Mouse (Mus musculus) midbrain, embryonic 16.5 days (tissue): ENCODE results near the gene Sppl2b. TPM values are rescaled to one million over a fixed set of nuclear protein-coding genes. Genes with fewer than 3 reads are reported as not detected.

ENCODE experiments used
- ATAC-seq: fragments of 200-750 bp; cut with Nextera tagmentation; 2 replicates; pipeline ENCODE4 v1.8.0; 2017; ENCODE audit warnings: moderate TSS enrichment
- H3K27ac ChIP-seq: fragments of 300-500 bp; sonication (generic); 2 replicates; pipeline ENCODE4 v1.5.1; 2014; ENCODE audit warnings: mild to moderate bottlenecking, low read length, mixed read lengths
- H3K27me3 ChIP-seq: fragments of 300-500 bp; sonication (generic); 2 replicates; pipeline ENCODE4 v1.6.1; 2014; ENCODE audit warnings: low read depth, low read length, mixed read lengths; ENCODE audit not compliant: control insufficient read depth, insufficient read depth
- H3K36me3 ChIP-seq: fragments of 300-500 bp; sonication (generic); 2 replicates; pipeline ENCODE4 v1.6.1; 2014; ENCODE audit warnings: mild to moderate bottlenecking, low read length, moderate library complexity, mixed read lengths; ENCODE audit not compliant: control insufficient read depth, insufficient read depth
- H3K4me1 ChIP-seq: fragments of 300-500 bp; sonication (generic); 2 replicates; pipeline ENCODE4 v1.6.1; 2014; ENCODE audit warnings: mild to moderate bottlenecking, low read length, mixed read lengths; ENCODE audit not compliant: control insufficient read depth, insufficient read depth
- H3K4me2 ChIP-seq: fragments of 300-500 bp; sonication (generic); 2 replicates; pipeline ENCODE4 v1.6.1; 2014; ENCODE audit warnings: mild to moderate bottlenecking, low read length, mixed read lengths
- H3K4me3 ChIP-seq: fragments of 300-500 bp; sonication (generic); 2 replicates; pipeline ENCODE4 v1.5.1; 2014; ENCODE audit warnings: low read depth, mild to moderate bottlenecking, low read length, moderate library complexity, mixed read lengths
- H3K9ac ChIP-seq: fragments of 300-500 bp; sonication (generic); 2 replicates; pipeline ENCODE4 v1.6.1; 2014; ENCODE audit warnings: low read depth, low read length, mixed read lengths
- H3K9me3 ChIP-seq: fragments of 300-500 bp; sonication (generic); replicated peaks from 2 replicates; pipeline ENCODE4 v1.6.1; 2014; ENCODE audit warnings: mild to moderate bottlenecking, low read length, mixed read lengths; ENCODE audit not compliant: control insufficient read depth, poor library complexity, severe bottlenecking
- WGBS: fragments of 180-500 bp; shearing (Covaris S2); extraction: QIAGEN DNeasy Blood & Tissue Kit; methylation state at CpG from one replicate; pipeline ENCODE4 v1.1.7; 2014; 5-methylcytosine and 5-hydroxymethylcytosine counted together
- polyA plus RNA-seq: library from polyadenylated mRNA; unstranded; fragments of >200 nt; fragmentation: Nextera tagmentation; extraction: Ambion mirVana; gene quantifications from 2 replicates; pipeline ENCODE4 v1.2.1, GENCODE M21; 2015

The Sppl2b gene
- polyA plus RNA-seq, 1 experiment from 2014 or later = 84.1 TPM

- H3K4me2 ChIP-seq = no peak overlapping the region
- no peak overlapping the region for H3K4me3 ChIP-seq
- H3K36me3 ChIP-seq = no peaks in the 10 kb centered on the region
- no peak overlapping the region for H3K9ac ChIP-seq
- ATAC-seq = no peak
- H3K9me3 ChIP-seq = no peaks in the 10 kb centered on the region
- no peaks in the 10 kb centered on the region; the same call in 1 of the 2 replicates for H3K27me3 ChIP-seq
- no peaks in the 10 kb centered on the region for H3K4me1 ChIP-seq
- H3K27ac ChIP-seq = no peak overlapping the region
- WGBS = 81% methylated on average over 9 of the region's 9 CpGs
These were observed 19.0 kb downstream of the Sppl2b start for GRCm38 (mm10) chr10:80874035-80874434.

- Histone ChIP-seq H3K36me3 (no peaks in the 10 kb centered on the region), H3K4me3 (no peak overlapping the region), H3K27me3 (no peaks in the 10 kb centered on the region; the same call in 1 of the 2 replicates), H3K9me3 (no peaks in the 10 kb centered on the region), H3K9ac (no peak overlapping the region), H3K27ac (no peak overlapping the region), H3K4me1 (no peaks in the 10 kb centered on the region), H3K4me2 (no peak overlapping the region)
- 28% methylated on average over 5 of the region's 5 CpGs for WGBS
- no peak for ATAC-seq
These were observed 21.0 kb downstream of the Sppl2b start for GRCm38 (mm10) chr10:80876028-80876427.

GRCm38 (mm10) chr10:80876594-80876993 is 21.5 kb downstream of the Sppl2b start:
- ATAC-seq = no peak
- no peak overlapping the region for H3K4me3 ChIP-seq
- H3K9me3 ChIP-seq = no peaks in the 10 kb centered on the region
- 22% methylated on average over 3 of the region's 3 CpGs for WGBS
- no peaks in the 10 kb centered on the region; the same call in 1 of the 2 replicates for H3K27me3 ChIP-seq
- no peak overlapping the region for H3K9ac ChIP-seq
- no peak overlapping the region for H3K27ac ChIP-seq
- H3K4me1 ChIP-seq = no peaks in the 10 kb centered on the region
- H3K4me2 ChIP-seq = no peak overlapping the region
- no peaks in the 10 kb centered on the region for H3K36me3 ChIP-seq

- Histone ChIP-seq H3K9me3 (no peaks in the 10 kb centered on the region), H3K4me2 (no peak overlapping the region), H3K36me3 (no peaks in the 10 kb centered on the region), H3K27ac (no peak overlapping the region), H3K4me1 (no peaks in the 10 kb centered on the region), H3K27me3 (no peaks in the 10 kb centered on the region; the same call in 1 of the 2 replicates), H3K9ac (no peak overlapping the region), H3K4me3 (no peak overlapping the region)
- ATAC-seq = 0 out of 2 replicates have a peak, but pooled peaks have one; percentile 9
- 28% methylated on average over 5 of the region's 5 CpGs for WGBS
These were observed 25.1 kb downstream of the Sppl2b start for GRCm38 (mm10) chr10:80880131-80880641.

- Histone ChIP-seq H3K27me3 (no peaks in the 10 kb centered on the region; the same call in 1 of the 2 replicates), H3K4me1 (no peaks in the 10 kb centered on the region), H3K4me2 (no peak overlapping the region), H3K27ac (no peak overlapping the region), H3K4me3 (no peak overlapping the region), H3K9me3 (no peaks in the 10 kb centered on the region), H3K9ac (no peak overlapping the region), H3K36me3 (no peaks in the 10 kb centered on the region)
- 83% methylated on average over 2 of the region's 2 CpGs for WGBS
- no peak for ATAC-seq
These were observed 25.8 kb downstream of the Sppl2b start for GRCm38 (mm10) chr10:80880901-80881300.

GRCm38 (mm10) chr10:80881301-80881700 is 26.2 kb downstream of the Sppl2b start:
- Histone ChIP-seq H3K36me3 (no peaks in the 10 kb centered on the region), H3K9ac (no peak overlapping the region), H3K27me3 (no peaks in the 10 kb centered on the region; the same call in 1 of the 2 replicates), H3K4me1 (no peaks in the 10 kb centered on the region), H3K27ac (no peak overlapping the region), H3K9me3 (no peaks in the 10 kb centered on the region), H3K4me3 (no peak overlapping the region), H3K4me2 (no peak overlapping the region)
- WGBS = 28% methylated on average over 10 of the region's 10 CpGs
- ATAC-seq = no peak

GRCm38 (mm10) chr10:80887181-80887580 is 32.1 kb downstream of the Sppl2b start:
- no peak for ATAC-seq
- no peak overlapping the region for H3K4me2 ChIP-seq
- no peaks in the 10 kb centered on the region for H3K4me1 ChIP-seq
- peaks cover 5% of the 10 kb centered on the region for H3K27me3 ChIP-seq
- no peaks in the 10 kb centered on the region for H3K9me3 ChIP-seq
- no peak overlapping the region for H3K9ac ChIP-seq
- H3K27ac ChIP-seq = no peak overlapping the region
- H3K36me3 ChIP-seq = no peaks in the 10 kb centered on the region
- WGBS = 73% methylated on average over 11 of the region's 11 CpGs
- H3K4me3 ChIP-seq = no peak overlapping the region

- no peak overlapping the region for H3K4me2 ChIP-seq
- no peak overlapping the region for H3K9ac ChIP-seq
- H3K4me1 ChIP-seq = peaks cover 10% of the 10 kb centered on the region
- no peak for ATAC-seq
- H3K27me3 ChIP-seq = no peaks in the 10 kb centered on the region
- no peaks in the 10 kb centered on the region for H3K9me3 ChIP-seq
- no peak overlapping the region for H3K27ac ChIP-seq
- peaks cover 3% of the 10 kb centered on the region; the same call in 1 of the 2 replicates for H3K36me3 ChIP-seq
- H3K4me3 ChIP-seq = no peak overlapping the region
- WGBS = 93% methylated on average over 7 of the region's 7 CpGs
These were observed 40.0 kb downstream of the Sppl2b start for GRCm38 (mm10) chr10:80895100-80895499.

- no peak for ATAC-seq
- Histone ChIP-seq H3K36me3 (peaks cover 3% of the 10 kb centered on the region; the same call in 1 of the 2 replicates), H3K4me2 (no peak overlapping the region), H3K27me3 (no peaks in the 10 kb centered on the region), H3K4me3 (no peak overlapping the region), H3K4me1 (peaks cover 10% of the 10 kb centered on the region), H3K27ac (no peak overlapping the region), H3K9ac (no peak overlapping the region), H3K9me3 (no peaks in the 10 kb centered on the region)
- 84% methylated on average over 6 of the region's 6 CpGs for WGBS
These were observed 40.6 kb downstream of the Sppl2b start for GRCm38 (mm10) chr10:80895697-80896096.
